Mouse (Mus musculus) G1E (cell line): Measurements from ENCODE around the gene Aff3.

Experiments used
- CTCF ChIP-seq: IDR thresholded peaks from 2 replicates; pipeline ENCODE4 v1.5.1; 2012; ENCODE audit warnings: low read depth, low read length, inconsistent platforms, mixed read lengths
- POLR2AphosphoS5 ChIP-seq: IDR thresholded peaks from 2 replicates; pipeline ENCODE4 v1.6.1; 2012; ENCODE audit warnings: low read depth, low read length, inconsistent platforms; ENCODE audit not compliant: insufficient replicate concordance
- TAL1 ChIP-seq: conservative IDR thresholded peaks from 2 replicates; pipeline ENCODE4 v1.6.1; 2012; ENCODE audit warnings: low read depth, low read length, inconsistent platforms, mixed read lengths

- TF ChIP-seq CTCF (no peak), POLR2AphosphoS5 (no peak), TAL1 (no peak)
These were observed 22.5 kb downstream of the Aff3 start for GRCm38 (mm10) chr1:38642288-38642687.
